Mouse (Mus musculus): ENCODE measurements around the gene Cnksr1.

GRCm38 (mm10) chr4:134238279-134238651, at the start of gene Cnksr1:
- TF ChIP-seq CTCF (IDR thresholded peaks at IDR 0.05; ENCODE audit: low read depth), result no peak
- no peak for TF ChIP-seq EP300 (IDR thresholded peaks at IDR 0.05; ENCODE audit: low read depth)

Data from heart, postnatal 0 days (tissue).